Mouse (Mus musculus) v-Abl transformed pro-B cells (cell line): Measurements from ENCODE around the gene Flnc.

Source experiments
- in situ Hi-C, 2 experiments: fragments of 400-800 bp; cut with MboI; formaldehyde crosslinking; loops; one replicate each; pipeline ENCODE4 v1.15.1; 2025; ENCODE audit not compliant: unreplicated experiment in 2 of 2

Gene Flnc

DNA sequence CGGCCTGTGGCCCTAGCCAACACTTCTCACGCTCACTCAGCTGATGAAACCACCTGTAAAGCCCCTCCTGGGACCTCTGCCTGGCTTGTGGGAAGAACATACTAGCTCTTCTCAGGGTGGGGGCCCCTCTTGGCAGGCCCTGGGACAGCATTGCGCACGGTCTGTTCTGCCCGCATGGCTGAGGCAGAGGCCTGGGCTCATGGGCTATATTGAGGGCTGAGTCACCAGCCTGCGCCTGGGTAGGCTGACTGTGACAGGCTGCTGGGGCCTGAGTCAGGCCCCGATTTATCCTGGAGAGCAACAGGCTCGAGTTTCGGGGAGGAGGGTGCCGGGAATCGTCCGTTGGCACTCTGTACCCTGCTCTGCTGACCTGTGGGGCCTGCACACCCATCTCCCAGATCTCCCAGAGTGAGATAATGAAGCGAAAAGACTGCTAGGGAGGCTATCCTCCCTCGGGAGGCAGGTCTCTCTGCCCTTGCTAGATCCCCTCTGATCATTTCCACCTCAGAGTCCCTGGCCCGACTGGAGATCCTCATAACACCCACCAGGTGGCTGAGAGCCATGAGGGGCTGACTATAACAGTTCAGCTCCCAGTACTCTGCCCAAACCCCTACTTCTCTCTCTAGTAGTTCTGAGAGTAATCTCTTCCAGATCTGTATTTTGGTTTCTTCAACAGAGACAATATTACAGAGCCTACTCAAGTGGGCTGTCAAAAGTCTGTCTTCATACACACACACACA, 2.2 kb upstream of the Flnc start:
- in situ Hi-C loops = no loop called here

DNA sequence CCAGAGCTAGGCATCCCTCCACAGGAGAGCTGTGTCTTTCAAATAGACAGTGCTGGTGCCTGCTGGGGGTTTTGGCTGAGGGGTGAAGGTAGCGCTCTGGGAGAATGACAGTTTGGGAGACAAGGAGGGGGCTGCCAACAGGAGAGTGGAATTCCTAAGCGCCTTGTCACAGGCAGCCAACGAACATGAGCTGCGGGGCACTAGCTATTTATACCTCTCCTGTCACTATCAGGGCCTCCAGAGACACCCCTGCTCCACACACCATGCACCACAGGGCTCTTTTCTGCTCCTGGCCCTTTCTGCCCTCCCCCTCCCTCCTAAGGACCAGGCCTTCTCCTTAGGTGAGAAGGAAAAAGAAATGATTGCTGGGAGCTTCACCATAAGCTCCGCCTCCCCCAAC, 1.6 kb upstream of the Flnc start:
- in situ Hi-C loops = no loop called here

DNA sequence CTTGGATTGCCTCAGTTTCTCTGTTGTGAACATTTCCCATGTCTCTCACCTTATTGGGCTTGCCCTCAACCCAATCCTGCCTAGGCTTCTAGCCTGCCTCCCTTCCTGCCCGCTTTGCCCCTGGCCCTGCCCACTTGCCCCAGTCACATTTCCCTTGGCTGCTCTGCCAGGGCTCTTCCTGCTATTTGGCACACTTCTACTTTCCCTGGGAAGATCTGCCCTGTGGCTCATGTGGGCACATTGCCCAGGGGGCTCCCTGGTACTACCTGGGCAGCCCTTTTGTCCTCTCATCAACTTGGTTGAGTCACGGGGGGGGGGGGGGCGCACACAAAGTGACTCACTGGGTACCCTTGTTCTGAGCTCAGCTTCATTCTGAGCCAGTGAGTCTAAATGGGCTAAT, 900 bp upstream of the Flnc start:
- in situ Hi-C loops = no loop called here

DNA sequence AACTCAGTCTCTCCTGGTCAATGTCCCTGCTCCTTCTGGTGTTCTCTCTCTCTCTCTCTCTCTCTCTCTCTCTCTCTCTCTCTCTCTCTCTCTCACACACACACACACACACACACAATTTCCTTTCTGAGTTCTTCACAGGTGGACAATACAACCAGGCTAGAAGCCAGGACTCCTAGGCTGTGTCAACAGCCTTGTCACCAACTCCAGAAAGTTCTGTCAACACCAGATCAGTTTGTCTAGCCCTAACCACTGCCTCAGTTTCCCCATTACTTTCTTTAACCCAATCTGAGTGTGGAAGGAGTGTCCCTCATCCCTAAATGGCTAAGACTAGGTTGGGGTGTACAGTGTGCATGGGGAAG, 399 bp upstream of the Flnc start:
- in situ Hi-C loops = no loop called here

DNA sequence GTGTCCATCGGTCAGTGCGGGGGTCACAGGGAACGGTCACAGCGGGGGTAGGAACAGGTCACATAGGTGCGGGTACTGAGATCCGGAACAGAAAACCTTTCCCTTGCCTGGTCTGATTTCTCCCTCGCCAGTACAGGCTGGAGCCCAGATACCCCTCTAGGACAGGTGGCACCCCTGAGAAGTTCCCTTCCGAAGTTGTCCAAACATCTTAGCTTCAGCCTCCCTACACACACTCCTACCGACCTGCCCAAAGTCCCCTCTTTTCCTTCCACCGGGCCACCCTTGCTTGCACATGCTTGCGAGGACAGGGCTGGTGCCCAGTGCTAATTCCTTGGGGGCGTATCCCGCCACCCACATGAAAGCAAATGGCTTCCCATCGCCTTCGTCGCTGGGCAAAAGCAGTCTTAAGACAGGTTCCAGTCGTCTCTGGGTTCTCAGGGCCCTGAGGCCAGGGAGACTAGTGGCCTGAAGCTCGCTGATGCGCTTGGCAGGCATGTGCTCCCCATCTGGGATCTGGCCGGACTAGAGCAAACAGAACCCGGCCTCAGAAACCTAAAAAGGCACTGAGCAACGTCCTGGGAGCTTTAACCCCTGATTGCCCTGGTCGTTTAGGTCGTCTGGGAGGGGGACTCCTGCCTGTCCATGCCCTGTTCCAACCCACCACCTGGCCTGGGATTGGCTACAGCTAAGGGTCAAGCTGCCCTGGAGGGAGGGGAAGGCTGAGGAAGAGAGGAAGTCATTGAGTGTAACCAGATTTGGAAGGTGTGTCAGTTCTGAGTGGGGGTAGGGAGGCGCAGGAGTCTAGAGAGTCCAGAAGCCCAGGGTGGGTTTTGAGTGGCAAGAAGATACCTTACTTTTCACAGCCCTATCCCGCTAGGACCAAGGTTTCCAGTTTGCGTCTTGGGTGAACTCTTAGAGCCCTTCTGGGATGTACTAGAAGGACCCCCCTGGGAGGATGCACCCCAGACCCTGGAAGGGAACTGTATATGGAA, 1.0 kb downstream of the Flnc start:
- in situ Hi-C loops = no loop called here

DNA sequence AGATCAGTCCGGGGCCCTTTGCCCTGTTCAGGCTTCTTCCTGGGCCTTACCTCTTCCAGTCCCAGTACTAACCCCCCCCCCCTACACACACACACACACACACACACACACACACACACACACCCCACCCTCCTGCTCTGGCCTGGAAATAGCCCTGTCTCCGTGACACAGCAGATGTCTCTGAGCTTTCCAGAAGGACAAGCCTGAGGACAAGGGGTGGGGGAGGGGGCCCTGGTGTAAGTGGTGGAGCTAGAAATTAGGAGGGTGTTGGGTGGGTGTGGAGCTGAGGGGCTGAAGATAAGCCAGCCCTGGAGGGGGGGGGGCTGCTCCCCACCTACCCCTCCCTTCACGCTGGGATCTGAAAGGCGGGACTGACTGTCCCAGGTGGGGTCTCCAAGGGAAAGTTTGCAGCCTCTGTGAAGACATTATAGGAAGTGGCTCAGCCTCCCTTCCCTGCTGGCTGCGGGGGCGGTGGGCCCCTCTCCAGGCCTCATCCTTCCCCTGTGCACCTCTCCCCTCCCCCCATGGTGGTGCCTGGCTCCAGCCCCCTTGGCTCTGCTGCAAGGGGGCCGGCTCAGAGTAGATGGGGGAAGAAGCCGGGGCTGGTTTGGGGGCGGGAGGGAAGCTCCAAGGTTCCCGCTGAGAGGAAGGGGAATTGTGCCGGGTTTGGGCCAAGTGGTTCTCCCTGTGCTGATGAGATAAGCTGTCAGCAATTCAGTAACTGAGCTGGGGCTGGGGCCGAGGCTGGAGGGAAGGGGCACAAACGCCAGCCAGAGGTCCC, 2.0 kb downstream of the Flnc start:
- in situ Hi-C loops = no loop called here

DNA sequence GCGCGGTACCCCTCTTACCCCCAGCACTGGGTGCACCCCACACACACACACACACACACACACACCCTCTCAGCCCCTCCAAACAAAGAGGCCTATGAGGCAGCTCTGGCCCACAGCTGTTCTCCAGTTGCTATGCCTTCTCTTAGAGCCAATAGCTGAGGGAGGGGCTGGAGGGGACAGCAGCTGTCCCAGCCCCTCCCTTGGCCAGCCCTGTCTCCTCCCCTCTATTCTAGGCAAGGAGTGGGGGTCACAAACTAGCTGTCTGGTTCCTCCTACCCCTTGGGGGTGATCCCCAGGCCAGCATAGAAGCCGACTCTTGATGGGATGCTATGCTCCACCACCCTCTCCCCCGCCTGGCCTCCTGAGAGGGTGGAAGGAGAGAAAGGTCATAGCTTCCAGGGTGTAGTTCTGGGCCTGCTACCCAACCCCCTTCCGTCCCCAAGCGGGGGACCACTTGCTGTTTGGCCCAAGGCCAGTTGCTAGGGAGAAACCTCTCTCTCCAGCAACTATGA, 2.9 kb downstream of the Flnc start:
- in situ Hi-C loops = no loop called here

DNA sequence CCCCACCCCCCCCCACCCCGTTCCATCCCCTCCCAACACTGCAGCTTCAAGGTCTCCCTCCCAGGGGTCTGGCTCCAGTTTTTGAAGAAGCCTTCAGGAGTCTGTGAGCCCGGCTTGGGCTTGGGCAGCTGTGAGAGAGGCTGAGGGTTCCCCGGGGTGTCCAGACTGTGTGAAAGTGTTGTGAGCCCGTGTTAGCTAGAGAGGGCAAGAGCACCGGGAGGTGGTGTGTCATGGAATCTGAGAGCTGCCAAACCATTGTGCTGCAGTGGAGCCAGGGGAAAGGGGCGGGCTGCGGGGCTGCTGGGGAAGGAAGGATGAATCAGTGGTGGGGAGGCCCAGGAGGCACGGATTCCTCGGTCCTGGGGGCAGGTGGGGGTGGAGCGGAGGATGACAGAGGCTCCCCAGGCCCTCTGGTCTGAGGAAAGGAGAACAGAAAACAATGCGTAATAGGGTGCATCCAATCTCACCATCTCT, 3.4 kb downstream of the Flnc start:
- in situ Hi-C loops = no loop called here

DNA sequence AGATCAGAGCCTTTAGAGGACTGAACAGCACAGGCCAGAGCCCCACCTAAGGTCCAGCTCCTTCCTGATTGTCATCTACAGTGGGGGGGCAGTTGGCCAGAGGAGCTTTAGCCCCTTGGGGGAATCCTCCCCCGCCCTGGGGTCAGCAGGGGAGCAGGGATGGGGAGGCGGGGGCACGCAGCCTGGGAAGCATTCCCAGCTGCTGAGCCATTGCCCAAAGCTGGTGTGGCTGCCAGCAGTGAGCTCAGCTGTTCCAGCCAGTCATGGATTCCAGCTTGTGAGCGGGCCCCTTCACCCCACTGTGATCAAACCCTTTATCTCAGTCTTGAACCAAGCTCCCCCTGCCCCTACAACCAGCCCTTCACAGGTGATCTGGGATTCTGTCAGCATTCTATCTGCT, 6.2 kb downstream of the Flnc start:
- in situ Hi-C loops = no loop called here

DNA sequence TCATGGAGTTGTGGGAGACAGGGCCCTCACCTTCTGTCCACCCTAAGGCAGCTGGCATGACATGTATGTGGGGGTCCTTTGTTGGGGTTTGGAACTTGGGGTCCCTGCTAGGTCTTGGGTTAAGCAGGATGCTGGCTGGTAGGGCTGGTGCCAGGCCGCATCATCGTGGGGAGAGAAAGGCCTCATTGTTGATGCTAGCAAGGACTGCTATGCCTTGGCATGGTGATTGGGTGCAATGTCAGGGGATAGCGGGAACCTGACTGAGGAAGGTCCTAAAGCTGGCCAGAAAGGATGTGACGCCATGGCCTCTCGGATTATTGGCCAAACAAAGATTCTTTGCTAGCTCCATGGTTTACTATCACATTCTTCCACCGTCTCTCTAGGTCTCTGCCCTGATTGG, 6.7 kb downstream of the Flnc start:
- in situ Hi-C loops = no loop called here

DNA sequence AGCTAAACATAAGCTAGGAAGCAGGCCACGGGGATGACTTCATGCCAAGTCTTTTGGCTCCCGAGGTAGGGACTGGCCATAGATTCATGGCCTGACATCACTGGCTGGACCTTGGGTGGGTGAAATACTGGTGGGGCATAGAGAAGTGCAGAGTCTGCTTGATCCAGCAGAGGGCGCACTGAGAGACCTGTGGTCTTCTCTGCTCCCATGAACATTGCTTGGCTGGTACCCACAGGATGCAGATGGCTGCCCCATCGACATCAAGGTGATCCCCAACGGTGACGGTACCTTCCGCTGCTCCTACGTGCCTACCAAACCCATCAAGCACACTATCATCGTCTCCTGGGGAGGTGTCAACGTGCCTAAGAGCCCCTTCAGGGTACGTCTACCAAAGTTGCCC, 11.7 kb downstream of the Flnc start:
- in situ Hi-C loops = loop anchor here (5.0 kb wide), 1 partner anchor 208 kb away; no protein-coding TSS in a partner anchor

DNA sequence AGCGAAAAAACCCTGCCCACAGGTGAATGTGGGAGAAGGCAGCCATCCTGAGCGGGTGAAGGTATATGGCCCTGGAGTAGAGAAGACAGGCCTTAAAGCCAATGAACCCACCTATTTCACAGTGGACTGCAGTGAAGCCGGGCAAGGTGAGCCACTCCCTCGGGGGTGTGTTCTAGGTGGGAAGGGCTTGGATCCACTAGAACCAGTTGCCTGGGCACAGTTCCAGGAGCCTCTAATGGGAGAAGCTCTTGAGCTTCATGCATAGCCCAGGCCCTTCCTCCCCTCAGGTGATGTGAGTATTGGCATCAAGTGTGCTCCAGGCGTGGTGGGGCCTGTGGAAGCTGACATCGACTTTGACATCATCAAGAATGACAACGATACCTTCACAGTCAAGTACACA, 12.3 kb downstream of the Flnc start:
- in situ Hi-C loops = loop anchor here (5.0 kb wide), 1 partner anchor 207 kb away; no protein-coding TSS in a partner anchor

DNA sequence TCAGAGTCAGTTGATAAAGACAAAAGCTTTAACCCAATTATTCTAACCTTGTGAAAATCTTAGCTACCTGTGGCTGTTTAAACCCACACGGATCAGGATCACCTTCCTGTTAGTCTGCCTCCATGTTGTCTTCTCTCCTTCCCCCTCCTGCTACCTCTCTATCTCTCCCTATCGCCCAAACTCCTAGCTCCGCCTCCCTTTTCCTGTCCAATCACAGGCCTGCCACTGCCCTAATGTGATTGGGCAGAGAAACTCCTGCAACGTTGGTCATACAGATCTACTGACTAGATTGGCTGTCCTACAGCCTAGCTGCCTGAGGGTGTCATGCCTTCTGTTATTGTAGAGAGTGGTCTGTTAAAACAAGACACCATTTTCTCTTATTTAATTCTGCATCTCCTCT, 16.8 kb downstream of the Flnc start:
- in situ Hi-C loops = loop anchor here (5.0 kb wide), 1 partner anchor 202 kb away; no protein-coding TSS in a partner anchor

DNA sequence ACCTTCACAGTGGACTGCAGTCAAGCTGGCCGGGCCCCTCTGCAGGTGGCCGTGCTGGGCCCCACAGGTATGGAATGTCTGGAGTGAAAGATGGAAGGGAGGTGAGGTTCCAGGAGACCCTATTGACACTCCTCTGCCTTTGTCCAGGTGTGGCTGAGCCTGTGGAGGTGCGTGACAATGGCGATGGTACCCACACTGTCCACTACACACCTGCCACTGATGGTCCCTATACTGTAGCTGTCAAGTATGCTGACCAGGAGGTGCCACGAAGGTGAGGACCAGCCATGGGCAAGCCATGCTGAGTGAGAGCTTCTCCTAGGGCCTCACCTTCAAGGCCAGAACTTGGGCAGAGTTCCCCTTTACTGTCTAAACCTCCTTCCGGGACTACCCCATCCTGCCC, 17.6 kb downstream of the Flnc start:
- in situ Hi-C loops = no loop called here

DNA sequence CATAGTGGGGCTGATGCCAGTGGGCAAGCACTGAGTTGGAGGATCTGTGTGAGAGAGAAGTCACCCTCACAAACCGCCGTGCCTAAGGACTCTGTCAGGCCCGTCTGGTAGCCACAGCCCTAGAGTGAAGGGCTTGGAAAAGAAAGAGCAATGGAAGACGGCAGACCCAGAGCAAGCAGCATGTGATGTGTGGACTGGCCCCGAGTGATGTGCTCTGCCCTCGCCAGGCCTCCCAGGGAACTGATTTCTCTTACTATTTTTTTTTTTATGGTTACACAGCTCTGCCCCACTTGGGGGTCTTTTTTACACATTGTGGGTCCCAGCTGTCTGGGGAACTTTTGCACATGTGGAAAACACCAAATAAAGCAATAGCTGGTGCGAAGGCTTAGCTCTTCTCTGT, 28.4 kb downstream of the Flnc start:
- in situ Hi-C loops = no loop called here

DNA sequence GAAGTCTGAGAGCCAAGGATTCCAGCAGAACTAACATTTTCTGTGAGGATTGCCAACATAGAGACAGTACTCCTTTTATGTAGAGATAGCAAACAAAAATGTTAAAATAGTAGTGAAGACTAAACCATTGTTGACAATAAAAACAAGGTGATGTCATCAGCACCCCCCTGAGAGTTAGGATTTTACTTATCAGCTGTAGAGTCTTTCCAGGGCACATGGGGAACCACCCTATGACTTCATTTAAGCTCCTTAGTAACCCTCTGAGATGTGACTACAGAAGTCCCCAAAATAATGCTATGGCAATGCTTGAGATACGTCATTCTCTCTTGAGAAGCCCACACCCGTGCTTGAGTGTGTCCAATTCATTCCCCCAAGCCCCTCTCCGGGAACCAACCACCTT, 30.3 kb downstream of the Flnc start:
- in situ Hi-C loops = no loop called here

DNA sequence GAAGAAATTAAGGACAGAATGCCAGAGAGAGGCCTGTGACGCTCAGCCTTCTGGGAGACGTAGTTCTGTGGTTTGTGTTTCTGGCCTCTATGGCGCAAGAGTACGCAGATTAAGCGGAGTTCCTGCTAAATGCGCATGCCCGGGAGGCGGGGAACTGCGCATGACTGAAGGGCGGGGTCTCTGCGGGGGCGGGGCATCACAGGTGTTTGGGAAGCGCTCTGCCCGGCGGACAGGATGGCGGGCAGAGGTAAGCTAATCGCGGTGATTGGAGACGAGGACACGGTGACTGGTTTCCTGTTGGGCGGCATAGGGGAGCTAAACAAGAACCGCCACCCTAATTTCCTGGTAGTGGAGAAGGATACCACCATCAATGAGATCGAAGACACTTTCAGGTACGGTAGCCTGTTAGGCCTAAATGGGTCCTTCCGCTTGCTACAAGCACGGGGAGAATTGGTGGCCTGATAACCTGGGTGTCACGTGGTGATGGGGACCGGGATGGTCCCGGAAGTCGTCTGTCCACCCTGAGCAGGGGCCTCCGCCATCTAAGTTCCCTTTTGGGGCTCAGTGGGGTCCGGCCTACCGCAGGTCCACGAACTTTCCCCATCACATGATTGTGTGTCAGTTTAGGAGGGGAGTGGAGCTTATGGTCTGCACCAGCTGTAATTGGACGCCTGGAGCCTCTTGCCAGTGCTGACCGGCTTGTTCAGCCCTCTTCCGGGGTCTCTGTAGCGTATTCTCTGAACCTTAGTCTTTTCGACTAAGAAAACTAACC, 34.7 kb downstream of the Flnc start, which contains the start of gene Atp6v1f:
TSS of gene Atp6v1f (plus strand) at position 136 of the 772 bp plus-strand sequence.
- in situ Hi-C loops = loop anchor here in 1 of 2 experiments (5.0 kb wide), 1 partner anchor 60 kb away; the partner anchor contains the start of gene Irf5

DNA sequence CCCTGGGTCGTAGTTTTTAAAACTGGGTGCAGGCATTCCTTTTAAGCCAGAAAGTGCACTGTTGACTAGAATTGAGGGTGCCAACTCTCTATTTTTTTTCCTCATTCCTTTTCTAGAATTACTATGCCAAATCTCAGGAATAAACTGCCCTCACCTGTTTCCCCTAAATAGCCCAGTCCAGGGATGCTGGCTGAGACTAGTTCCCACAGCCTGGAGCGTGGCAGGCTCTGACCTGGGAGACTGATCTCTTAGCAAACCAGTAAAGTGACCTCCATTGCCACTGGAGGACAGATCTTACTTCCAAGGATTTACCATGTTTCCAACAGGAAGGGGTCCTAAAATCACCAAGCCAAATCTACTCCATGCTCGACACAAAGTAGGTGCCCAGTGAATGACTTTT, 35.8 kb downstream of the Flnc start:
- in situ Hi-C loops = loop anchor here in 1 of 2 experiments (5.0 kb wide), 1 partner anchor 58 kb away; the partner anchor contains the start of gene Irf5

DNA sequence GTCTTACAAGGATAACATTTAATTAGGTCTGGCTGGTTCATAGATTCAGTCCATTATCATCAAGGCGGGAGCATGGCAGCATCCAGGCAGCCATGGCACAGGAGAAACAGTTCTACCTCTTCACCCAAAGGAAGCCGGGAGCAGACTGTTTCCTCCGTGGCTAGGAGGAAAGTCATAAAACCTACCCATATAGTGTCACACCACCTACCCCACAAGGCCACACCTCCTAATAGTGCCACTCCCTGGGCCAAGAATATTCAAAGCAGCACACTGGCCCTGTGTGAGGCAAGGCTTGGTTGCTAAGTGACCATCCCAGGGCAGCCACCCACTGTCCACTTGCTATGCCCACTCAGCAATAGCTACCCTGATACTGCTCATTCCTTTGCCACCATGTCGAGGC, 38.1 kb downstream of the Flnc start, which contains the start of gene Atp6v1fnb:
TSS of gene Atp6v1fnb (plus strand) at position 301 of the 400 bp plus-strand sequence.
- in situ Hi-C loops = no loop called here
